Mouse (Mus musculus) thymus, postnatal 36 days (tissue): ENCODE data around the gene Rad54l2.
A peak's percentile ranks its signal among the peaks of the same experiment; 100 is the strongest.

Experiments used
- DNase-seq, 2 experiments: peaks; one replicate each; pipeline ENCODE4 v3.0.0; 2022; ENCODE audit warnings: mixed read lengths in 2 of 2

Gene Rad54l2

GRCm38 (mm10) chr9:106675965-106676364 lies 113.0 kb downstream of the Rad54l2 start:
- DNase-seq, result no peak

GRCm38 (mm10) chr9:106675480-106675879 lies 113.5 kb downstream of the Rad54l2 start:
- peak; percentile 72 to 79 for DNase-seq

- no peak for DNase-seq
Measured at GRCm38 (mm10) chr9:106673860-106674259, 115.1 kb downstream of the Rad54l2 start.

GRCm38 (mm10) chr9:106664856-106665255 lies 124.1 kb downstream of the Rad54l2 start:
- DNase-seq, result no peak

GRCm38 (mm10) chr9:106664433-106664832 lies 124.6 kb downstream of the Rad54l2 start:
- no peak for DNase-seq

GRCm38 (mm10) chr9:106663200-106663599 lies 125.8 kb downstream of the Rad54l2 start:
- no peak for DNase-seq

- no peak for DNase-seq
Measured at GRCm38 (mm10) chr9:106659935-106660334, 129.1 kb downstream of the Rad54l2 start.

GRCm38 (mm10) chr9:106659441-106659840 lies 129.6 kb downstream of the Rad54l2 start:
- no peak for DNase-seq

- DNase-seq, result no peak
Measured at GRCm38 (mm10) chr9:106657592-106657991, 131.4 kb downstream of the Rad54l2 start.

GRCm38 (mm10) chr9:106656820-106657219 lies 132.2 kb downstream of the Rad54l2 start:
- no peak for DNase-seq

- peak; percentile 38 to 42 for DNase-seq
Measured at GRCm38 (mm10) chr9:106655884-106656720, 132.9 kb downstream of the Rad54l2 start, which contains the start of gene Grm2. TSS of gene Grm2 (minus strand) at chr9:106656082.

GRCm38 (mm10) chr9:106652720-106653119 lies 136.3 kb downstream of the Rad54l2 start:
- DNase-seq, result no peak

GRCm38 (mm10) chr9:106647226-106647625 lies 141.8 kb downstream of the Rad54l2 start:
- DNase-seq, result no peak

GRCm38 (mm10) chr9:106645684-106646271 lies 143.2 kb downstream of the Rad54l2 start:
- no peak for DNase-seq

GRCm38 (mm10) chr9:106643787-106644186 lies 145.2 kb downstream of the Rad54l2 start:
- no peak for DNase-seq

GRCm38 (mm10) chr9:106643128-106643527 lies 145.9 kb downstream of the Rad54l2 start:
- peak; percentile 76 to 77 for DNase-seq

- DNase-seq, result no peak
Measured at GRCm38 (mm10) chr9:106641346-106641745, 147.6 kb downstream of the Rad54l2 start.

- no peak for DNase-seq
Measured at GRCm38 (mm10) chr9:106638154-106638553, 150.8 kb downstream of the Rad54l2 start.
